Mouse (Mus musculus): ENCODE measurements around the gene Itpr1. TPM values are rescaled to one million over a fixed set of nuclear protein-coding genes. Genes with fewer than 3 reads are reported as not detected.

Itpr1 gene
- polyA plus RNA-seq, 1 experiment from 2014 or later = 7.3 TPM

DNA sequence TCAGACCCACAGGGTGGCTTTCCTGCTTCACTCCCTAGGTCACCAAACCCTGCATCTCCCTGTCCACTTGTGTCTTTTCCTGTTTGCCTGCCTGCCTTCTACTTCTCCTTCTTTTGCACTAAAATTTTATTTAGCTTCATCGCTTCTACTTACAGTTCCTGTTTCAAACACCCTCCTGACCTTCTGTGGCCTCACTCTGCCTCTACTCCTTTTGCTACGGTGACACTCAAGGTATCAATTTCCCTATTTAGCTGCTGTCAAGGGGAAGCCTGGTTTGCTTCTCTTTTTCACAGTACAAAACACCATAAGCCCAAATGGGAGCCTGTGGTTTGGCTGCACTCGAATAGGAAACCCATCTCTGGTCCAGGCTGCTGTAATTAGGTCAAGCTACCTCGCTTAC is 15.8 kb upstream of the Itpr1 start:
- no peaks in the 10 kb centered on the region for H3K79me2 ChIP-seq (ENCODE audit: inconsistent target)
- H3K4me3 ChIP-seq (ENCODE audit: inconsistent target) = no peak overlapping the region
- no peaks in the 10 kb centered on the region for H3K36me3 ChIP-seq (ENCODE audit: inconsistent target)
- no peak overlapping the region for H3K27ac ChIP-seq
- WGBS (ENCODE audit: missing documents) = 0% methylated on average over 4 of the region's 4 CpGs

DNA sequence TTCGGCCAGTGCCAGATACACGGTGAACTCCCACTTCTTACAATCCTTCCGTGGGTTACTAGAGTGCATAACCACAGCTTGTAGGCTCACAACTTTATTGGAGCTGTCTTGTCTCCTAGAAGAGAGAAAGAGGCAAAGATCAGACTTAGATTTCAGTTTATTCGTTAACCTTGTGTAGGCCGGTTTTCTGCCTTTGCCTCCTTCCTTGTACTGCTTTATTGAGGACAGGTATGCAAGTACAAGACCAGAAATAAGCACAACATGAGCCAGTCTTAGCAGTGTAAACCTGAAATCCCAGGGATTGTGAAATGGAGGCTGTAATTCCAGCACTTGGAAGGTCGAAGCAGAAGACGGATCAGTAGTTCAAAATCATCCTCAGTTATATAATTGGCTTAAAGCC is 14.6 kb upstream of the Itpr1 start:
- H3K27ac ChIP-seq = no peak overlapping the region
- no peak overlapping the region for H3K4me3 ChIP-seq (ENCODE audit: inconsistent target)
- H3K79me2 ChIP-seq (ENCODE audit: inconsistent target) = no peaks in the 10 kb centered on the region
- WGBS (ENCODE audit: missing documents) = 95% methylated on average over 7 of the region's 7 CpGs
- no peaks in the 10 kb centered on the region for H3K36me3 ChIP-seq (ENCODE audit: inconsistent target)

DNA sequence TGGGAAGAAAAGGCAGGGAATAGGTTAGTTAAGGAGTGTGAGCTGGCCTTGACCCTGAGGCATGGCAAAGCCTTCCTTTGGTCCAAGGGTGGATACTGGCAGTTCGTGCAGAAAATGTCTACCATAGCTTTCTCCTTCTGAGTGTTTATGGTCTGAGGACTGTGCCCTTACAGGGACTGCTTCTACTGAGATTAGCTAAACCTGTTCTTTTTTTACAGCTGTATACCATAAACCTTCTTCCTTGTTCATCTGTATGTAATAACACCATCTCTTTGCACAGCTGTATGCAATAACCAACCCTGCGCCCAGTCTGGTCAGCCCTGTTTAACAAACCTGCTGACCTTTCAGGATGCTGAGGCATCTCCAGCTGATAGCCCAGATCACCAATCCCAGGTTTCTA is 8.6 kb upstream of the Itpr1 start:
- Histone ChIP-seq H3K27ac (no peak overlapping the region), H3K4me3 (ENCODE audit: inconsistent target) (no peak overlapping the region), H3K79me2 (ENCODE audit: inconsistent target) (no peaks in the 10 kb centered on the region), H3K36me3 (ENCODE audit: inconsistent target) (no peaks in the 10 kb centered on the region)
- WGBS (ENCODE audit: missing documents) = 90% methylated on average over 2 of the region's 2 CpGs

DNA sequence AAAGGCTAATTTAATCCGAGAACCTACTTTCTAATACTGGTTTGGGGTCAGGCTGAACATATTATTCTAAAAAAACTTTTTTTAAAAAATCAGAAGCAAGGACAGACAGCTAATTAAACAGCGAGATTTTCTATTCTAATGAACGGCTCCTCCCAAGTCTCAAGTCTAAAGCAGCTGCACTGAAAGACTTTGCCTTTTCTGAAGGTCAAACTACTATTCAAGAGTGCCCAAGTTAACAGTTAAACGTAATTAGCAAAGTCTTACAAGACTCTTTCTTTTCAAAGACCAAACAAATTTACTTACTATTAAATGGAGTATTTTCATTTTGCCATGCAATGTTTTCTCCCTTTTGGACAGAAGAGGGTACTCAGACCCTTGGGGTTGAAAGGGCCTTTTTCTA is 6.8 kb upstream of the Itpr1 start:
- H3K79me2 ChIP-seq (ENCODE audit: inconsistent target) = no peaks in the 10 kb centered on the region
- WGBS (ENCODE audit: missing documents) = 98% methylated on average over 4 of the region's 4 CpGs
- no peak overlapping the region for H3K27ac ChIP-seq
- no peaks in the 10 kb centered on the region for H3K36me3 ChIP-seq (ENCODE audit: inconsistent target)
- no peak overlapping the region for H3K4me3 ChIP-seq (ENCODE audit: inconsistent target)

DNA sequence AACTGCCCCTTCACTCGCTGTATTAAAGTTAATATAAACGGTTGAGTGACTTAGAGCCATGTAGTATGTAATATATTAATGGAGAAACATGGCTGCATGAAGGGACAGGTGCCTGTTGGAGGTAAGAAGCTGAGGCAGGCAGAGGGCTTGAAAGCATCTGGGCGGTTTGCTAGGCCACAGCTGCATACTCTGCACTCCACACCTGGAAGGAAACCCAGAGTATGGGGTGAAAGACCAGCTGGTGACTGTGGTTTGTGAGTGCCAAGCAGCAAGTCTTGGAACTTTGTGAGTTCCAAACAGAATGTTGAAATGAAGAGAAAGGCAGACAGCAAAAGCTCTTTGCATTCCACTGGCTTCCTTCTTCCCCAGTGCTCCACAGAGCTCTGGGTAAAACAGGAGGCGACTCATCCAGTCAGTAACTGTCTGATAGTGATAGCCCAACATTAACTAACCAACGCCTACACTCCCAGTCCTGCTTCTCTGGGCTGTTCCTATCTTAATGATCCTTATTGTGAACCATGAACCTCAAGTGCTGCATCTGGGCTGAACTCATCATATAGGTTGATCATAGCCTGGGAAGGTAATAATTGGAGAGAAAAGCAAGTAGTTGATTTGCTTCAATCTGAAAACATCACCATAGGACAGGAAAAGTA is 5.9 kb upstream of the Itpr1 start:
- Histone ChIP-seq H3K36me3 (ENCODE audit: inconsistent target) (no peaks in the 10 kb centered on the region), H3K4me3 (ENCODE audit: inconsistent target) (no peak overlapping the region), H3K79me2 (ENCODE audit: inconsistent target) (no peaks in the 10 kb centered on the region), H3K27ac (no peak overlapping the region)
- 86% methylated on average over 5 of the region's 5 CpGs for WGBS (ENCODE audit: missing documents)

DNA sequence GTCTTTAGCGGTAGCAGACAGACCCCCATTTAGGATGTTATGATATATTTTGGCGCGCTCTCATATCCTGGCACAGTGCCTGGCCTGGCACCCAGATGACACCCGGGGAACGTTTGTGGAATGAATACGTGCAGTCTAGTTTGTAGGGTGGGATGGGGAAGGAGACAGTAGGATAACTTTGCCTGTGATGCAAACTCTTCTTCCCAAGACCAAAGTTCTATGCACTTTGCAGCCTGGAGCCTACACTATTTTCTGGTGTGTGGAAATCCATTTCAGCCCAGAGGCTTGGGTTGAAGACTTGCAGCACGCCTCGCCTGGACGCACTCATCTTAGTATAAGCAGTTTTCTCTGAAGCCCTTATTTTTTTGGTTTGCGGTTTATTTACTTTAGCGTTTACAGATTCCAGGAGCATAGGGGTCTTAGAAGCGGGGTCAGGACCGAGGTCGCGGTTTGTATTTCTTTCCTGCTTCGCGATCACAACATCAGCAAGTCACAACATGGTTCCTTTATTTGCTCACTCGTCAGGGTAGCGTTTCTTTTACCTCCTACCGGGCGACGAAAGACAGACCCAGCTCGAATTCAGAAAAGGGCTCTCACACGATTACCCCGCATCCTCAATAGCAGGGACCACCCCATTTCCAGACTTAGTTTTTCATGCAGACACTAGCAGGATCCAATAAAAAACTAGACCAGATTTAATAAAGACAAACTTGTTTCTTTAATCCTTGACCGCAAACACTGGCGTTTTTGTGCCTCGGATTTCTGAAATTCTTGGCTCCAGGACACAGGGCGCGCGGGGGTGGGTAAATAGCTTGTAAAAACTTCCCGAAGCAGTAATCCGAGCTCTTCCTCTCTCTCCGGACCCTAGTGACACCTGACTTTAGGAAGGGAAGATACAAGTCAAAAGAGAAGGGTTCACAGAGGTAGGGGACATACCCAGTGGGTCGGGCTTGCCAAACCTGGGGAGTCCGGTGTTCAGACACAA is 708 bp upstream of the Itpr1 start:
- 15% methylated on average over 36 of the region's 36 CpGs for WGBS (ENCODE audit: missing documents)
- Histone ChIP-seq H3K4me3 (ENCODE audit: inconsistent target) (peak overlapping the region; percentile 68), H3K36me3 (ENCODE audit: inconsistent target) (no peaks in the 10 kb centered on the region), H3K79me2 (ENCODE audit: inconsistent target) (no peaks in the 10 kb centered on the region; the same call in 1 of the 2 replicates), H3K27ac (peak overlapping the region; percentile 46)

DNA sequence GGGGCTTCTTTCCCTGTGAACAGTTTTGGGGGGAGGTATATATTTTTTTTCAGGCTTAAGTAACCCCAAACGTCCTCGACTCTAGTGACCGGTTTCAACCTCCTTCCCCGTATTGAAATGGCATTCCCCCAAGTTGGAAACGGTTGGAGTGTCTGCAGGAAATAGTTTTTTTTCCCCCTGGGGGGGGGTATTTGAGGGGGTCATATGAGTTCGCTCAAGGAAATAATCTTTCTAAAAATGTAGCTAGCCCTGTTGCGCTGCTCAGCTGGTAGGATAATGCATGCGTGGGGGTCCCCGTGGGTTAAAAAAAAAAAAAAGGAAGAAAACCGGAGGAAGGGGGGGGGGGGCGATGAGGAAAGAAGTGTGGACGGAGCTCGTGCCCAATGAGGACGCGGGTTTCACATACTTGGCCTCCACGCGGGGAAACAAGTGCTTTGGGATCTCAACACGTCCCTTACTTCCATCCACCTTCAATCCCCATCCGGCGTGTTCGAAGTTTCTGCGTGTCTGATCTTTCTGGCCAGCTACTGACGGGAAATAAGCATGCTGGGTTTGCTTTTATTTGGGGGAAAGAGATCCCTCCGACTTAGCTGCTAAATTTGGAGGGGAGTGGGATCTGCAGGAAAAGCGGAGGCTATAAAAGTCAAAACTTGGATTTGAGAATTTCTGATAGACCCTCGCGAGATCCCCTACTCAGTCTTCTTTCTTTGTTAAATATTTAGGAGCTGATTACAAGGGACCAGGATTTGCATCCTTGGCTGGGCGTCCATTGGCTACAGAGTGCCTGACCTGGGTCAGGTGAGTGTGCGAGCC is 791 bp downstream of the Itpr1 start:
- 2% methylated on average over 28 of the region's 29 CpGs for WGBS (ENCODE audit: missing documents)
- Histone ChIP-seq H3K4me3 (ENCODE audit: inconsistent target) (peak overlapping the region; percentile 68), H3K79me2 (ENCODE audit: inconsistent target) (peaks cover 5% of the 10 kb centered on the region; the same call in 1 of the 2 replicates), H3K36me3 (ENCODE audit: inconsistent target) (no peaks in the 10 kb centered on the region), H3K27ac (peak overlapping the region; percentile 31; the same call in 1 of the 2 replicates)

DNA sequence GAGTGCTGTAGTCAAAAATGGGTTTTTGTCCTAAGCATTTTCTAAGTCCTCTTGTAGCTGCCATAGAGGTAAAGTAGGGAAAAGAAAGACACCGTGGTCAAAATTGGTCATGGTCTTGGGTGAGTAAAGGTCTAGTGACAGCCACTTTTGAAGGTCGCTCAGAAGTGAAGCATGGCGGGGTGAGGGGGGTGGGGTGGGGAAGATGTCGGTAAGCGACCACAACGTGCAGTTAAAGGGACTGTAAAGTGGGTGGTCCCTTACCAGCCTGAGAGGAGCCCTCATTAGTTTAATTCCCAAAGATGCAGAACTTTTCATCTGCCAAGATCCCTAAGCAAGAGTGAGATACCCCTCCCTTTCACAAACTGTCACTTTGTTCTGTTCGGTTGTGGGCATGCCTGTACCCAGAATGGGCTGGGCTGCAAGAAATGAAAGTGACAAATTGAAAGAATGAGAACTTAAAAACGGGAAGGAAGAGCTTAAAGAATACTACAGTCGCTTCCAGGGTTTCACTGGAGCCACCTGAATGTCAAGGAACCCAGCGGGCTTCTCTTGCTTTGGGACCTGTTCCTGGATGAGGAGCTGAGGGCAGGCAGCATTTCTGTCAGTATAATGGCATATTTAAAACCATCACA is 1.5 kb downstream of the Itpr1 start:
- H3K36me3 ChIP-seq (ENCODE audit: inconsistent target) = no peaks in the 10 kb centered on the region
- no peak overlapping the region for H3K27ac ChIP-seq
- peak overlapping the region; percentile 68 for H3K4me3 ChIP-seq (ENCODE audit: inconsistent target)
- H3K79me2 ChIP-seq (ENCODE audit: inconsistent target) = peaks cover 5% of the 10 kb centered on the region; the same call in 1 of the 2 replicates
- 8% methylated on average over 10 of the region's 10 CpGs for WGBS (ENCODE audit: missing documents)

DNA sequence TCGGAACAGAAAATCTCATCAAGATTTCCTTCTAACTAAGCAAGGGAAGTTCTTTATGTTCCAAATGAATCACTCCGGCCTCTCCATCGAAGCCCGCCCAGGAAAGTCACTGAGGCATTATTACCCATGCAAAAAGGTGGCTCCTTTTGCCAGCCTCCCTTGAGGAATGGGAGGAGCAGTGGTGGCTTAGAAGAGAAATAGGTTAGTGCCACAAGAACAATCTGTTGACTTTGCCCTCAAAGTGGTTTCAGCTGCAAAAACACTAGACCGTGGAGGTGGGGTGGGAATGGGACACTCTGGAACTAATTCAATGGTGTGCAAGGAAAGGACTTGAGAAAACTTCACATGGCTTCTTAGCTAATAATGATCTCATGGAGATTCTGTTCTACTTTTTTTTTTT is 3.2 kb downstream of the Itpr1 start:
- Histone ChIP-seq H3K36me3 (ENCODE audit: inconsistent target) (no peaks in the 10 kb centered on the region), H3K27ac (no peak overlapping the region)
- WGBS (ENCODE audit: missing documents) = 96% methylated on average over 5 of the region's 5 CpGs

DNA sequence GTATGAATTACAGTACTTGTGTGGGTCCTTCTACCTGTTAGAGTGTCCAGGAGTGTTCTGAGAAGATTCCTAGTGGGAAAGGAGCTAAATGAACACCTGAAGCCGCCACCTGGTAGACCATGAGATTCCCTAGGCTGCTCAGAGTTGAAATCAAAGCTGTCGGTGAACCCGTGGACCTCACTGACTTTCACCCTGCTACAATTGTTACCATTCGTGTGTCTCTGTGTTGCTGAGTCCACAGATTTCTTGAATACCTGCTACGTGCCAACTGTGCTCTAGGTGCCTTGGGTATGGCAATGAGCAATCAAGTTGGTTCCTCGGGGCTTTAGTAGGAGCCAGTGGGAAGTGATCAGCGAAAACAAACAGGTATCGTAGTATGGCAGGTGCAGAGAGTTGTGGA is 3.9 kb downstream of the Itpr1 start:
- H3K79me2 ChIP-seq (ENCODE audit: inconsistent target) = peaks cover 13% of the 10 kb centered on the region; the same call in 1 of the 2 replicates
- H3K36me3 ChIP-seq (ENCODE audit: inconsistent target) = no peaks in the 10 kb centered on the region
- no peak overlapping the region for H3K27ac ChIP-seq
- WGBS (ENCODE audit: missing documents) = 91% methylated on average over 8 of the region's 8 CpGs
- H3K4me3 ChIP-seq (ENCODE audit: inconsistent target) = no peak overlapping the region

More for the DNA sequence above, 3.2 kb downstream of the Itpr1 start:
- Histone ChIP-seq H3K79me2 (ENCODE audit: inconsistent target) (peaks cover 8% of the 10 kb centered on the region; the same call in 1 of the 2 replicates), H3K4me3 (ENCODE audit: inconsistent target) (no peak overlapping the region)

DNA sequence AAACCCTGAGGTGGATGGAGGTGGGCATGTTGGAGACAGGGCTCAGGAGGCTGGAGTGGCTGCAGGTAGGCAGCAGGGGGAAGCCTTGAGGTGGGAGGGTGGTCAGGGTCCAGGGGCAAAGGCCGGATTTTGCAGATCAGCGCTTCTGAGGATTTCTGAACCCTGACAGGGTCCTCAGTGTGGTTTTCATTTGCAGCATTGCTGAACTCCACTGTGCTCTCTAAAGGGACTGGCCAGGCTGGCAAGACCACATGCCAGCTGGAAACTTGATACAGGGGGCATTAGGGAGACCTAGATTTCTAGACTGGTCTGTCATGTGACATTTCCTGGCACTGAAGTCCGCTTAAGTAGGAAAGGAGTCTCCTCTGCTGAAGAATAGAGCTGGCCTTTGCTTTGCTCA is 5.1 kb downstream of the Itpr1 start:
- H3K36me3 ChIP-seq (ENCODE audit: inconsistent target) = no peaks in the 10 kb centered on the region
- peaks cover 13% of the 10 kb centered on the region; the same call in 1 of the 2 replicates for H3K79me2 ChIP-seq (ENCODE audit: inconsistent target)
- 86% methylated on average over 3 of the region's 3 CpGs for WGBS (ENCODE audit: missing documents)
- no peak overlapping the region for H3K27ac ChIP-seq
- H3K4me3 ChIP-seq (ENCODE audit: inconsistent target) = no peak overlapping the region

DNA sequence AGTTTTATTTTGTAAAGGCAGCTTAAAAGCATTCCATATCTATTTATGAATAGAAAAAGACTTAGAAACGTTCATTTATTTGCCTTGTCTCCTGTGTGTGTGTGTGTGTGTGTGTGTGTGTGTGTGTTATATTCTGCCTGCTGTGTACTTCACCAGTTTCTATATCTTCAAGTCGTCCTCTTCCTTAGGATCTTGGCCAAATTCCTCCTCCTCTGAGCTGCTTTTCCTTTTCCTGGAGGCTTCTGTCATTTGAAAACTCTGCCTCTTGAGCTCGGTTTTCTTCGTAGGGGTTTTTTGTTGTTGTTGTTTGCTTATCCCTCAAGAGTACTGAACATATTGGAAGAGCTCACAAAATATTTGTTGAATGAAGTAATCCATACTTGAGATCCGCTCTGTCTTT is 9.5 kb downstream of the Itpr1 start:
- Histone ChIP-seq H3K27ac (no peak overlapping the region), H3K36me3 (ENCODE audit: inconsistent target) (no peaks in the 10 kb centered on the region), H3K79me2 (ENCODE audit: inconsistent target) (peaks cover 16% of the 10 kb centered on the region; the same call in 1 of the 2 replicates), H3K4me3 (ENCODE audit: inconsistent target) (no peak overlapping the region)
- 86% methylated on average over 5 of the region's 5 CpGs for WGBS (ENCODE audit: missing documents)

DNA sequence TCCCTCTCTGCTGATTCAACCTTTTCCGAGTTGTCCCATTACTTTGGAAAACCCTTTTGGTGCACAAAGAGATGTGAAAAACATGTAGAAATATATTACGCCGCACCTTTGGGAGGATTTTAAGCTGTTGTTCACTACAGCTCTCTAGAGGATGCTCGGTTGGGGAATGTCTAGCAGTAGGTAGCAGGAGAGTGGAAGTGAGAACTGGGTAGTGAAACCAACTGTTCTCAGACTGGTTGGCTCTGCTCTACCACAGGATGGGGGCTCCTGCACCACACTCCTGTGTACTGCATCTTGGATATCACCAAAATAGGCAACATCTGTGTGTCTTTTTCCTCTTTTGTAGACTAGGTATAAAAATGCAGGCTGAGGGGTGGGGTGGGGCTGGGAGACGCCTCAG is 10.0 kb downstream of the Itpr1 start:
- Histone ChIP-seq H3K4me3 (ENCODE audit: inconsistent target) (no peak overlapping the region), H3K79me2 (ENCODE audit: inconsistent target) (peaks cover 18% of the 10 kb centered on the region; the same call in 1 of the 2 replicates), H3K27ac (no peak overlapping the region), H3K36me3 (ENCODE audit: inconsistent target) (no peaks in the 10 kb centered on the region)
- 56% methylated on average over 5 of the region's 5 CpGs for WGBS (ENCODE audit: missing documents)

DNA sequence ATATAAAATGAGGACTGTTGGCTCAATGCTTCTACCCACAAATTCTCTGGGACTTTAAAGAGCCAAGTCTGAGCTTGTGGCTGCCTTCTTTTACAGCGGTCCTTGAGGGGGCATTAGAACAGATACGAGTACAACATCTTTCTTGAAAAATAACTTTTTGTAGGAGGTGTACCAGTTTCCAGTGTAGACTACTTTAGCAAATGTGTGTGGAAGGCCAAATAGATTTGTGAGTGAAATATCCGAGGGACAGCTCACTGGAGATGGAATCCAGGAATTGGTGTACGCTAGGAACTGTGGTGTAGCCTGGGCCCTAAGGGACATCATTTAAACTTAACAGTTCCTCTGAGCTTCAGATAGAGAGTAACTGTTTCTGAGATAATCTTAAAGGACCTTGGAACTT is 11.5 kb downstream of the Itpr1 start:
- Histone ChIP-seq H3K79me2 (ENCODE audit: inconsistent target) (peaks cover 15% of the 10 kb centered on the region; the same call in 1 of the 2 replicates), H3K4me3 (ENCODE audit: inconsistent target) (no peak overlapping the region), H3K27ac (no peak overlapping the region), H3K36me3 (ENCODE audit: inconsistent target) (no peaks in the 10 kb centered on the region)
- 92% methylated on average over 4 of the region's 4 CpGs for WGBS (ENCODE audit: missing documents)

Data from macrophage (primary cell).